Mouse (Mus musculus): ENCODE data around the gene Kcnip4. TPM values are rescaled to one million over a fixed set of nuclear protein-coding genes. Genes with fewer than 3 reads are reported as not detected.

The Kcnip4 gene
- polyA plus RNA-seq, 1 experiment: not detected

- Histone ChIP-seq H3K36me3 (ENCODE audit: control insufficient read depth, insufficient read depth, low read length) (no peaks in the 10 kb centered on the region), H3K4me3 (ENCODE audit: low read depth, low read length) (no peak overlapping the region), H3K27me3 (ENCODE audit: control insufficient read depth, insufficient read depth, low read length) (no peaks in the 10 kb centered on the region), H3K4me1 (ENCODE audit: control insufficient read depth, insufficient read depth, insufficient read length, low read length) (no peaks in the 10 kb centered on the region), H3K27ac (ENCODE audit: insufficient read depth, low read depth, low read length) (no peak overlapping the region)
- WGBS: 56% methylated on average over 1 of the region's 1 CpGs
- TF ChIP-seq POLR2A (IDR thresholded peaks at IDR 0.05; ENCODE audit: low read depth, low read length): no peak
- TF ChIP-seq CTCF (IDR thresholded peaks at IDR 0.05; ENCODE audit: extremely low read depth, insufficient read length, insufficient replicate concordance, low read depth, low read length): no peak
Measured at GRCm38 (mm10) chr5:48448888-48449287, 1075.8 kb downstream of the Kcnip4 start.

- no peak overlapping the region for H3K27ac ChIP-seq (ENCODE audit: insufficient read depth, low read depth, low read length)
- no peaks in the 10 kb centered on the region for H3K4me1 ChIP-seq (ENCODE audit: control insufficient read depth, insufficient read depth, insufficient read length, low read length)
- H3K4me3 ChIP-seq (ENCODE audit: low read depth, low read length): no peak overlapping the region
- no peak for TF ChIP-seq POLR2A (IDR thresholded peaks at IDR 0.05; ENCODE audit: low read depth, low read length)
- no peak for TF ChIP-seq CTCF (IDR thresholded peaks at IDR 0.05; ENCODE audit: extremely low read depth, insufficient read length, insufficient replicate concordance, low read depth, low read length)
- H3K36me3 ChIP-seq (ENCODE audit: control insufficient read depth, insufficient read depth, low read length): no peaks in the 10 kb centered on the region
- H3K27me3 ChIP-seq (ENCODE audit: control insufficient read depth, insufficient read depth, low read length): no peaks in the 10 kb centered on the region
Measured at GRCm38 (mm10) chr5:48430459-48430858, 1094.2 kb downstream of the Kcnip4 start.

- no peak overlapping the region for H3K27ac ChIP-seq (ENCODE audit: insufficient read depth, low read depth, low read length)
- 25% methylated on average over 1 of the region's 1 CpGs for WGBS
Measured at GRCm38 (mm10) chr5:48421957-48422356, 1102.8 kb downstream of the Kcnip4 start.

GRCm38 (mm10) chr5:48419741-48420140 is 1105.0 kb downstream of the Kcnip4 start:
- no peak overlapping the region for H3K4me3 ChIP-seq (ENCODE audit: low read depth, low read length)
- no peaks in the 10 kb centered on the region for H3K36me3 ChIP-seq (ENCODE audit: control insufficient read depth, insufficient read depth, low read length)
- H3K27ac ChIP-seq (ENCODE audit: insufficient read depth, low read depth, low read length): no peak overlapping the region
- TF ChIP-seq POLR2A (IDR thresholded peaks at IDR 0.05; ENCODE audit: low read depth, low read length) (no peak), CTCF (IDR thresholded peaks at IDR 0.05; ENCODE audit: extremely low read depth, insufficient read length, insufficient replicate concordance, low read depth, low read length) (no peak)
- no peaks in the 10 kb centered on the region for H3K4me1 ChIP-seq (ENCODE audit: control insufficient read depth, insufficient read depth, insufficient read length, low read length)
- no peaks in the 10 kb centered on the region for H3K27me3 ChIP-seq (ENCODE audit: control insufficient read depth, insufficient read depth, low read length)
- WGBS: 92% methylated on average over 2 of the region's 2 CpGs

More at GRCm38 (mm10) chr5:48421957-48422356, 1102.8 kb downstream of the Kcnip4 start:
- H3K36me3 ChIP-seq (ENCODE audit: control insufficient read depth, insufficient read depth, low read length): no peaks in the 10 kb centered on the region
- no peak for TF ChIP-seq CTCF (IDR thresholded peaks at IDR 0.05; ENCODE audit: extremely low read depth, insufficient read length, insufficient replicate concordance, low read depth, low read length)
- TF ChIP-seq POLR2A (IDR thresholded peaks at IDR 0.05; ENCODE audit: low read depth, low read length): no peak
- H3K4me3 ChIP-seq (ENCODE audit: low read depth, low read length): no peak overlapping the region
- no peaks in the 10 kb centered on the region for H3K4me1 ChIP-seq (ENCODE audit: control insufficient read depth, insufficient read depth, insufficient read length, low read length)
- no peaks in the 10 kb centered on the region for H3K27me3 ChIP-seq (ENCODE audit: control insufficient read depth, insufficient read depth, low read length)

- 96% methylated on average over 4 of the region's 4 CpGs for WGBS
- H3K4me1 ChIP-seq (ENCODE audit: control insufficient read depth, insufficient read depth, insufficient read length, low read length): no peaks in the 10 kb centered on the region
- no peak overlapping the region for H3K27ac ChIP-seq (ENCODE audit: insufficient read depth, low read depth, low read length)
- TF ChIP-seq CTCF (IDR thresholded peaks at IDR 0.05; ENCODE audit: extremely low read depth, insufficient read length, insufficient replicate concordance, low read depth, low read length) (no peak), POLR2A (IDR thresholded peaks at IDR 0.05; ENCODE audit: low read depth, low read length) (no peak)
- no peak overlapping the region for H3K4me3 ChIP-seq (ENCODE audit: low read depth, low read length)
- no peaks in the 10 kb centered on the region for H3K27me3 ChIP-seq (ENCODE audit: control insufficient read depth, insufficient read depth, low read length)
- H3K36me3 ChIP-seq (ENCODE audit: control insufficient read depth, insufficient read depth, low read length): no peaks in the 10 kb centered on the region
Measured at GRCm38 (mm10) chr5:48412261-48412660, 1112.4 kb downstream of the Kcnip4 start.

GRCm38 (mm10) chr5:48411462-48411861 is 1113.2 kb downstream of the Kcnip4 start:
- Histone ChIP-seq H3K4me3 (ENCODE audit: low read depth, low read length) (no peak overlapping the region), H3K27ac (ENCODE audit: insufficient read depth, low read depth, low read length) (no peak overlapping the region), H3K4me1 (ENCODE audit: control insufficient read depth, insufficient read depth, insufficient read length, low read length) (no peaks in the 10 kb centered on the region), H3K27me3 (ENCODE audit: control insufficient read depth, insufficient read depth, low read length) (no peaks in the 10 kb centered on the region), H3K36me3 (ENCODE audit: control insufficient read depth, insufficient read depth, low read length) (no peaks in the 10 kb centered on the region)
- TF ChIP-seq POLR2A (IDR thresholded peaks at IDR 0.05; ENCODE audit: low read depth, low read length): no peak
- no peak for TF ChIP-seq CTCF (IDR thresholded peaks at IDR 0.05; ENCODE audit: extremely low read depth, insufficient read length, insufficient replicate concordance, low read depth, low read length)
- 86% methylated on average over 4 of the region's 4 CpGs for WGBS

DNA sequence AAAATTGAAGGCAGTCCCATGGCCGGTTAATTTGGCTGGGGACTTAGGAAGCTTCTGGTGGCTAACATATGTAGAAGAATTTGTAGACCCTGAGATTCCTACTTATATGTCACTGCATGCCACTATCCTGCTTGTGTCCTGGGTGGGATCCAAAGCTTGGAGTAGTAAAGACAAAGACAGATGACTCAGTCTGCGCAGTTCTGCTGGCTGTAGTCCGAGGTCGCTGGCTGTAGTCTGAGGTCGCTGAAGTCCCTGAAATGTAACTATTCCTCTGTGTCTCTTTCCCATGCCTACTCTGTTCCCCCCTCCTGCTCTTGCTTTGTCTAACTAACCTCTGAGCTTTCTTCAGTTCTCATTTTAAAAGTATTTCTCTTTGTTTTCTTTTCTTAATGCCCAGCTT is 1114.4 kb downstream of the Kcnip4 start:
- no peaks in the 10 kb centered on the region for H3K4me1 ChIP-seq (ENCODE audit: control insufficient read depth, insufficient read depth, insufficient read length, low read length)
- no peak for TF ChIP-seq POLR2A (IDR thresholded peaks at IDR 0.05; ENCODE audit: low read depth, low read length)
- TF ChIP-seq CTCF (IDR thresholded peaks at IDR 0.05; ENCODE audit: extremely low read depth, insufficient read length, insufficient replicate concordance, low read depth, low read length): no peak
- 84% methylated on average over 5 of the region's 5 CpGs for WGBS
- no peaks in the 10 kb centered on the region for H3K36me3 ChIP-seq (ENCODE audit: control insufficient read depth, insufficient read depth, low read length)
- H3K4me3 ChIP-seq (ENCODE audit: low read depth, low read length): no peak overlapping the region
- no peak overlapping the region for H3K27ac ChIP-seq (ENCODE audit: insufficient read depth, low read depth, low read length)
- H3K27me3 ChIP-seq (ENCODE audit: control insufficient read depth, insufficient read depth, low read length): no peaks in the 10 kb centered on the region

- WGBS: 22% methylated on average over 4 of the region's 4 CpGs
- Histone ChIP-seq H3K27ac (ENCODE audit: insufficient read depth, low read depth, low read length) (no peak overlapping the region), H3K27me3 (ENCODE audit: control insufficient read depth, insufficient read depth, low read length) (no peaks in the 10 kb centered on the region), H3K4me1 (ENCODE audit: control insufficient read depth, insufficient read depth, insufficient read length, low read length) (no peaks in the 10 kb centered on the region), H3K4me3 (ENCODE audit: low read depth, low read length) (no peak overlapping the region), H3K36me3 (ENCODE audit: control insufficient read depth, insufficient read depth, low read length) (no peaks in the 10 kb centered on the region)
- TF ChIP-seq CTCF (IDR thresholded peaks at IDR 0.05; ENCODE audit: extremely low read depth, insufficient read length, insufficient replicate concordance, low read depth, low read length): no peak
- TF ChIP-seq POLR2A (IDR thresholded peaks at IDR 0.05; ENCODE audit: low read depth, low read length): no peak
Measured at GRCm38 (mm10) chr5:48408276-48408675, 1116.4 kb downstream of the Kcnip4 start.

Measured in small intestine, adult 2 months (tissue).